Mouse (Mus musculus): ENCODE results near the gene Pnn. TPM values are rescaled to one million over a fixed set of nuclear protein-coding genes. Genes with fewer than 3 reads are reported as not detected.
A peak's percentile ranks its signal among the peaks of the same experiment; 100 is the strongest.

Pnn gene
- polyA plus RNA-seq (2014; fragmentation: Nextera tagmentation; extraction: Ambion mirVana) = 68.5 and 74.1 TPM in 2 replicates

DNA sequence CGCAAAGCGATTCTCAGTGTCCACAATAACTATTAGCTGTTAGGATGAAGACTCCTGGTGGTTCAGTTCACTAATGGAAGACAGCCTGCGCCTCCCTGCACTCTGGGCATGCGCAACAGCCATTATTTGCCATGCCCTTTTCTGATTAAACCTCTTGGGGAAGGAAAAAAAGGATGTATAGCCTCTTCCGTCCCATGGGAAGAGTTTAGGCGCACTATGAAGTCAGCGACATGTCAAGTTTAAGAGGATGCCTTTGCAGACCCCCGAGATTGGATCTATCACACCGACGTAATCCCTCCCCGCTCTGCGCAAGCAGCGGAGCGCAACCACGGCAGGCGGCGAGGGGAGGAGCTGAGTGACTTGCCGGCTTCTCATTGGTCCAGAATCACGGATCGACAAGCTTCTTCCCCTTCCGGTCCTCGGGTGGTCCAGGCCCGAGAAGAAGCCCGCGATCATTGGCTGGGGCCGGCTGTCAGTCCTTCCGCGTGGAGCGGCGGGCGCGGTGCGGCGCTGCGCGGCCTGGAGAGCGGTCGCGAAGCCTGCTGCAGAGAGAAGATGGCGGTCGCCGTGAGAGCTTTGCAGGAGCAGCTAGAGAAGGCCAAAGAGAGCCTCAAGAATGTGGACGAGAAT lies at the start of gene Pnn:
Gene Pnn, plus strand, starts transcription at position 437 of the 630 bp plus-strand sequence.
- Histone ChIP-seq H3K36me3 (ENCODE audit: control insufficient read depth, insufficient read depth, low read length) (peaks cover 24% of the 10 kb centered on the region), H3K4me2 (peak within 1 kb of the TSS; percentile 91), H3K27me3 (ENCODE audit: control insufficient read depth, insufficient read depth, low read length) (no peaks in the 10 kb centered on the region), H3K9ac (ENCODE audit: low read depth, low read length) (peak within 1 kb of the TSS; percentile 99), H3K4me3 (ENCODE audit: low read depth, low read length) (peak within 1 kb of the TSS; percentile 100), H3K4me1 (ENCODE audit: control insufficient read depth, insufficient read depth, low read length) (no peaks in the 10 kb centered on the region), H3K9me3 (replicated peaks; ENCODE audit: control insufficient read depth, low read length) (no peaks in the 10 kb centered on the region), H3K27ac (ENCODE audit: low read depth, low read length) (peak within 1 kb of the TSS; percentile 92)
- WGBS (ENCODE audit: insufficient replicate concordance) = under 1% methylated on average over 43 of the region's 43 CpGs
- ATAC-seq (replicated peaks; ENCODE audit: insufficient number of reproducible peaks, low FRiP score, low TSS enrichment) = peak; percentile 99

DNA sequence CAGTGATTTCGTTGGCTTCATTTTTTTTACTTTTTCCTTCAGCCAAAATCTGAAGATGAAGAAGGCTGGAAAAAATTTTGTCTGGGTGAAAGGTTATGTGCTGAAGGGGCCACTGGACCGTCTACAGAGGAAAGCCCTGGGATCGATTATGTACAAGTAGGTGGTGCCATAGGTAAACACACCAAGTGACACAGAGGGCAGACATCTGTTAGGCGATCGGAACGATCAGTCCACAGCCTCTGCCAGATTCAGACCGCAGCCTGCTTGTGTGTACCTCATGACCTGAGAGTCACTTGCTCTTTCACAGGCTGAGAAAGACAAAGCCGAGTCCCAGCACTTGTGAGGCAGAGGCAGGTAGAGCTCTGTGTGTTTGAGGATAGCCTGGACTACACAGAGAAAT lies 48.7 kb upstream of the Pnn start:
- Histone ChIP-seq H3K9me3 (replicated peaks; ENCODE audit: control insufficient read depth, low read length) (no peaks in the 10 kb centered on the region), H3K4me2 (no peak overlapping the region), H3K4me1 (ENCODE audit: control insufficient read depth, insufficient read depth, low read length) (no peaks in the 10 kb centered on the region), H3K36me3 (ENCODE audit: control insufficient read depth, insufficient read depth, low read length) (peaks cover 13% of the 10 kb centered on the region), H3K27me3 (ENCODE audit: control insufficient read depth, insufficient read depth, low read length) (no peaks in the 10 kb centered on the region), H3K4me3 (ENCODE audit: low read depth, low read length) (no peak overlapping the region), H3K9ac (ENCODE audit: low read depth, low read length) (no peak overlapping the region), H3K27ac (ENCODE audit: low read depth, low read length) (no peak overlapping the region)
- WGBS (ENCODE audit: insufficient replicate concordance) = 84% methylated on average over 8 of the region's 8 CpGs
- no peak for ATAC-seq (replicated peaks; ENCODE audit: insufficient number of reproducible peaks, low FRiP score, low TSS enrichment)

DNA sequence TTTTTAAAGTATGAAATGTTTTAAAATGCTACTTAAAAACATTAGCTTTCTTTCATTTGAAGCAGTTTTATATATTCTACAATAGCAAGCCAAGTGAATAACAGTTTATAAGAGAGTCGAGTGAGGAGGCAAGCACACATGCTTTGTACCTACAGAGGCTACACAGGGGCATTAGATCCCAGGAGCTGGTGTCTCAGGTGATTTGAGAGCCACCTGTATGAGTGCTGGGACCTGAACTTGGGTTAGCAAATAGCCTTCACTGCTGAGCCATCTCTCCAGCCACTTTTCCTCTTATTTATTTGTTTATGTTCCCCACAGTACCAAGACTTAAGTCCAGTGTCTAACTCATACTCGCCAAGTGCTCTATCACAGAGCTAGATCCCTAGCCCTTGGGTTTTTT lies 46.8 kb upstream of the Pnn start:
- H3K4me1 ChIP-seq (ENCODE audit: control insufficient read depth, insufficient read depth, low read length) = no peaks in the 10 kb centered on the region
- H3K4me2 ChIP-seq = no peak overlapping the region
- H3K27ac ChIP-seq (ENCODE audit: low read depth, low read length) = no peak overlapping the region
- H3K36me3 ChIP-seq (ENCODE audit: control insufficient read depth, insufficient read depth, low read length) = peaks cover 16% of the 10 kb centered on the region
- H3K9ac ChIP-seq (ENCODE audit: low read depth, low read length) = no peak overlapping the region
- no peaks in the 10 kb centered on the region for H3K9me3 ChIP-seq (replicated peaks; ENCODE audit: control insufficient read depth, low read length)
- H3K4me3 ChIP-seq (ENCODE audit: low read depth, low read length) = no peak overlapping the region
- ATAC-seq (replicated peaks; ENCODE audit: insufficient number of reproducible peaks, low FRiP score, low TSS enrichment) = no peak
- WGBS (ENCODE audit: insufficient replicate concordance) = 87% methylated on average over 2 of the region's 2 CpGs
- H3K27me3 ChIP-seq (ENCODE audit: control insufficient read depth, insufficient read depth, low read length) = no peaks in the 10 kb centered on the region

DNA sequence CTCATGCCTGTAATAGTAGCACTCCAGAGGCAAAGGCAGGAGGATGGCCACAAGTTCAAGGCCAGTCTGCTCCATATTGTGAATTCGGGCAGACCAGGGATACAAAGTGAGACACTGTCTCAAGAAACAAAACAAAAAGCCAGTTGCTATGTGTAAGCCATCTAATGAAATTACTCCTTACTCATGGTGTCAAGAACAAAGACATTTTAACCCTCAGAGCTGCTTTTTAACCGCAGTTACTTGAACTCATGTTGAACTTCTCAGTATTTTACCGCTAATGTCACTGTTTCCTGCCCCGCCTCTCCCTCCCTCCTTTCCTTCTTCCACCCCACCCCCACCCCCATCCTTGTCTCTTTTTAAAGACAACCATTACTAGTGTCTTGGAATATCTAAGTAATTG lies 45.4 kb upstream of the Pnn start:
- H3K9me3 ChIP-seq (replicated peaks; ENCODE audit: control insufficient read depth, low read length) = no peaks in the 10 kb centered on the region
- peaks cover 21% of the 10 kb centered on the region for H3K36me3 ChIP-seq (ENCODE audit: control insufficient read depth, insufficient read depth, low read length)
- no peak for ATAC-seq (replicated peaks; ENCODE audit: insufficient number of reproducible peaks, low FRiP score, low TSS enrichment)

DNA sequence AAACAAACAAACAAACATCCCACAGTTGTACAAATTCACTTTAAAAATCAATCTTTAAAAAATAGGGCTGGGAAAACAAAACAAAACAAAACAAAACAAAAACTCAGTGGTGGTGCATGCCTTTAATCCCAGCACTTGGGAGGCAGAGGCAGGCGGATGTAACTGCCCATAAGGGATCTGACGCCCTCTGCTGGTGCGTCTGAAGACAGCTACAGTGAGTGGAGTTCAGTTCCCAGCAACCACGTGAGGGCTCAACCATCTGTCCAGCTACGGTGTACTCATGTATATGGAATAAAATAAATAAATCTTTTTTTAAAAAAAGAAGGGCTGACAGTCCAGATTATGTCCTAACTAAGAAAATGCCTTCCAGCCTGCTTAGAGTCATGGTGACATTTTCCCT lies 34.6 kb upstream of the Pnn start:
- Histone ChIP-seq H3K4me3 (ENCODE audit: low read depth, low read length) (no peak overlapping the region), H3K9ac (ENCODE audit: low read depth, low read length) (no peak overlapping the region), H3K4me1 (ENCODE audit: control insufficient read depth, insufficient read depth, low read length) (no peaks in the 10 kb centered on the region), H3K9me3 (replicated peaks; ENCODE audit: control insufficient read depth, low read length) (no peaks in the 10 kb centered on the region), H3K4me2 (no peak overlapping the region), H3K27me3 (ENCODE audit: control insufficient read depth, insufficient read depth, low read length) (no peaks in the 10 kb centered on the region), H3K36me3 (ENCODE audit: control insufficient read depth, insufficient read depth, low read length) (peaks cover 10% of the 10 kb centered on the region), H3K27ac (ENCODE audit: low read depth, low read length) (no peak overlapping the region)
- ATAC-seq (replicated peaks; ENCODE audit: insufficient number of reproducible peaks, low FRiP score, low TSS enrichment) = no peak
- 62% methylated on average over 5 of the region's 5 CpGs for WGBS (ENCODE audit: insufficient replicate concordance)

More for the DNA sequence above, 45.4 kb upstream of the Pnn start:
- H3K27ac ChIP-seq (ENCODE audit: low read depth, low read length) = no peak overlapping the region
- no peaks in the 10 kb centered on the region for H3K27me3 ChIP-seq (ENCODE audit: control insufficient read depth, insufficient read depth, low read length)
- H3K4me2 ChIP-seq = no peak overlapping the region
- no peaks in the 10 kb centered on the region for H3K4me1 ChIP-seq (ENCODE audit: control insufficient read depth, insufficient read depth, low read length)
- H3K4me3 ChIP-seq (ENCODE audit: low read depth, low read length) = no peak overlapping the region
- no peak overlapping the region for H3K9ac ChIP-seq (ENCODE audit: low read depth, low read length)
- 85% methylated on average over 4 of the region's 4 CpGs for WGBS (ENCODE audit: insufficient replicate concordance)

DNA sequence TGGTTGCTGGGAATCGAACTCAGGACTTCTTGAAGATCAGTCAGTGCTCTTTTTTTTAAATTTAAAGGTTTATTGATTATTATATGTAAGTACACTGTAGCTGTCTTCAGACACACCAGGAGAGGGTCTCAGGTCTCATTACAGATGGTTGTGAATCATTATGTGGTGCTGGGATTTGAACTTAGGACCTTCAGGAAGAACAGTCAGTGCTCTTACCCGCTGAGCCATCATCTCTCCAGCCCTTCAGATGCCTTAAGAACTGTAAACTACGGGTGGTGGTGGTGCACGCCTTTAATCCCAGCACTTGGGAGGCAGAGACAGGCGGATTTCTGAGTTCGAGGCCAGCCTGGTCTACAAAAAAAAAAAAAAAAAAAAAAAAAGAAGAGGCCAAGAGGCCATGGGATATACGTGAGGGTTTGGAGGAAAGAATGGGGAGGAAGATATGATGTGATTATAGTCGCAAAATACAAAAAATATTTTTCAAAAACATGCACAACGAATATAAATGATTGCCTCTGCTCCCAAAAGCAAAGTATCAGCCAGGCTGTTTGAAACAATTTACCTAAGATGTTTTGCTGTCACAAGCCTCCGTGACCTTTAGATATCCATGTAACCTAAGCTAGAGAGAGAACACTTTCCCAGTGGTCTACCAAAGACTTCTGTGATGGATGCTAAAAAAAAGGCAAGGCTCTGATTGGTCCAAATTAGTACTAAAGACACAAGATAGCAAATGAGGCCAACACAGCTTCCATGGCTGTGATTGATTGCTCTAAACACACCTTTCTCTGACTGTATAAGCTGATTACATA lies 27.3 kb upstream of the Pnn start:
- H3K4me2 ChIP-seq = no peak overlapping the region
- H3K36me3 ChIP-seq (ENCODE audit: control insufficient read depth, insufficient read depth, low read length) = peaks cover 7% of the 10 kb centered on the region
- WGBS (ENCODE audit: insufficient replicate concordance) = 63% methylated on average over 10 of the region's 10 CpGs
- no peak for ATAC-seq (replicated peaks; ENCODE audit: insufficient number of reproducible peaks, low FRiP score, low TSS enrichment)
- peaks cover 4% of the 10 kb centered on the region; the same call in 1 of the 2 replicates for H3K4me1 ChIP-seq (ENCODE audit: control insufficient read depth, insufficient read depth, low read length)
- H3K9me3 ChIP-seq (replicated peaks; ENCODE audit: control insufficient read depth, low read length) = no peaks in the 10 kb centered on the region
- peak overlapping the region; percentile 18; the same call in 1 of the 2 replicates for H3K4me3 ChIP-seq (ENCODE audit: low read depth, low read length)
- no peaks in the 10 kb centered on the region for H3K27me3 ChIP-seq (ENCODE audit: control insufficient read depth, insufficient read depth, low read length)
- no peak overlapping the region for H3K9ac ChIP-seq (ENCODE audit: low read depth, low read length)
- H3K27ac ChIP-seq (ENCODE audit: low read depth, low read length) = peak overlapping the region; percentile 82; the same call in 1 of the 2 replicates

DNA sequence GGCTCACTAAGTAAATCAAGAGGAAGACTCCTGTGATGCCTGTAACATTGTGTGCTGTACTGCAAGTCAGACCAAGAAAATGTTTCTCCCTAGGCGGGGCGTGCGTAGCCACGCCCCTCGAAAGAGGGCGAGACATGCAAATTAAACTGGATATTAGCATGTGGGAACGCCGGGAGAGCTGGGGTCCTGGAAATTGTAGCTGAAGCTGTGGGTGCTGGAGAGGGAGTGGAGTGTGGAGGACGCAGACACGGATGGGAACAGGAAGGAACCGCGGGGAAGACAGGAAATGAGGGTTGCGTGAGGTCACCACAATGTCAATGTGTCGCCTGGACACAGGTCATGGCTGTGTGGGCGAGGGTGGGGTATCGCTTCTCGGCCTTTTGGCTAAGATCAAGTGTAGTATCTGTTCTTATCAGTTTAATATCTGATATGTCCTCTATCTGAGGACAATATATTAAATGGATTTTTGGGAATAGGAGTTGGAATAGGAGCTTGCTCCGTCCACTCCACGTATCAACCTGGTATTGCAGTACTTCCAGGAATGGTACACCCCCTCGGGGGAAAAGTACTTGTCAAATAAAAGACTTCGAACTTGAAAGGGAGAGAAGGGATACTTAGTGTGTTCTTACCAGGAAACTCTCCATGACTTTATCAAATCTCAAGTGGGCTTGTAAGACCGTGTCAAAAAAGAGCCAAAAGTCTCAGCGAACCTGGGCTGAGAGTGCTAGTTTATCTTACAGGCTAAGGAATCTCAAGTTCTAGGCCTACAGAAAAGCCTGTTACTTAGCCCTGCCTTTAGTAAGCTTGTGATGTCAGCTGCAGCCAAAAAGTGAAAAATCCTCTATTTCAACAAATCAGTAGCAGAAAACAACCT lies 26.5 kb upstream of the Pnn start:
- Histone ChIP-seq H3K27me3 (ENCODE audit: control insufficient read depth, insufficient read depth, low read length) (no peaks in the 10 kb centered on the region), H3K27ac (ENCODE audit: low read depth, low read length) (peak overlapping the region; percentile 82), H3K4me3 (ENCODE audit: low read depth, low read length) (peak overlapping the region; percentile 18; the same call in 1 of the 2 replicates), H3K4me1 (ENCODE audit: control insufficient read depth, insufficient read depth, low read length) (peaks cover 4% of the 10 kb centered on the region; the same call in 1 of the 2 replicates), H3K9me3 (replicated peaks; ENCODE audit: control insufficient read depth, low read length) (no peaks in the 10 kb centered on the region), H3K4me2 (peak overlapping the region; percentile 50), H3K9ac (ENCODE audit: low read depth, low read length) (0 out of 2 replicates have a peak overlapping the region, but pooled peaks have one; percentile 4), H3K36me3 (ENCODE audit: control insufficient read depth, insufficient read depth, low read length) (peaks cover 11% of the 10 kb centered on the region)
- 2% methylated on average over 23 of the region's 23 CpGs for WGBS (ENCODE audit: insufficient replicate concordance)
- ATAC-seq (replicated peaks; ENCODE audit: insufficient number of reproducible peaks, low FRiP score, low TSS enrichment) = peak; percentile 79

DNA sequence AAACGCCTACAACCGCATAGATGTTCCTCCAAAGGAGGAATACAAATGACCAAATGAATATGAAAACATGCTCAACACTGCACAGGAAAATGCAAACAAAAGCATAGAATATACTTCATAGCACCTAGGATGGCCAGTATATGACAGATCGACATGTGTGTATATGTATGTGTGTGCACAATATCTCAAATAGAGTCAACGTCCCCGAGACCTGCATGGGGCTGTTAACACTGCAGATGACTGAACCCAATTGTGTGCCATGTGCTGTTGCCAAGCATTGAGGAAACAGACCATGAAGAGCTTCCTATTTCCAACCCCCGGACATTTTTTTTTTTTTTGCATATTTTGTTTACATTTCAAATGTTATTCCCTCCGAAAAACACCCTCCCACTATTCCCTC lies 25.8 kb upstream of the Pnn start:
- H3K9me3 ChIP-seq (replicated peaks; ENCODE audit: control insufficient read depth, low read length) = no peaks in the 10 kb centered on the region
- no peak overlapping the region for H3K4me3 ChIP-seq (ENCODE audit: low read depth, low read length)
- 30% methylated on average over 7 of the region's 7 CpGs for WGBS (ENCODE audit: insufficient replicate concordance)
- H3K27ac ChIP-seq (ENCODE audit: low read depth, low read length) = peak overlapping the region; percentile 82
- H3K9ac ChIP-seq (ENCODE audit: low read depth, low read length) = no peak overlapping the region
- no peak overlapping the region; the same call in none of the 2 replicates for H3K4me2 ChIP-seq
- ATAC-seq (replicated peaks; ENCODE audit: insufficient number of reproducible peaks, low FRiP score, low TSS enrichment) = 0 out of 2 replicates have a peak, but pooled peaks have one; percentile 29
- peaks cover 11% of the 10 kb centered on the region for H3K36me3 ChIP-seq (ENCODE audit: control insufficient read depth, insufficient read depth, low read length)
- H3K27me3 ChIP-seq (ENCODE audit: control insufficient read depth, insufficient read depth, low read length) = no peaks in the 10 kb centered on the region
- peaks cover 4% of the 10 kb centered on the region; the same call in 1 of the 2 replicates for H3K4me1 ChIP-seq (ENCODE audit: control insufficient read depth, insufficient read depth, low read length)

Measured in heart, embryonic 11.5 days (tissue).